Mouse (Mus musculus) E14TG2a.4 (cell line): Measurements from ENCODE around the gene Ube4b.

Source experiments
- H3K27me3 ChIP-seq: 2 replicates; pipeline ENCODE4 v1.6.1; 2014; ENCODE audit warnings: low read length, control low read depth; ENCODE audit not compliant: insufficient read depth
- H3K36me3 ChIP-seq: 2 replicates; pipeline ENCODE4 v1.6.1; 2014; ENCODE audit warnings: low read length, control low read depth; ENCODE audit not compliant: insufficient read depth
- H3K4me1 ChIP-seq: replicated peaks from 2 replicates; pipeline ENCODE4 v1.6.1; 2014; ENCODE audit warnings: low read depth, low read length, control low read depth
- H3K4me3 ChIP-seq: replicated peaks from 2 replicates; pipeline ENCODE4 v1.5.1; 2014; ENCODE audit warnings: mild to moderate bottlenecking, low read length
- H3K9me3 ChIP-seq: 2 replicates; pipeline ENCODE4 v1.6.1; 2014; ENCODE audit warnings: low read length, control low read depth
- CTCF ChIP-seq: conservative IDR thresholded peaks from 2 replicates; pipeline ENCODE4 v1.5.1; 2014; ENCODE audit warnings: low read length
- NANOG ChIP-seq: IDR thresholded peaks from 2 replicates; pipeline ENCODE4 v1.6.1; 2014; ENCODE audit warnings: borderline replicate concordance, low read length, mixed read lengths
- POU5F1 ChIP-seq: IDR thresholded peaks from 2 replicates; pipeline ENCODE4 v1.6.1; 2014; ENCODE audit warnings: low read length, borderline replicate concordance

The Ube4b gene

DNA sequence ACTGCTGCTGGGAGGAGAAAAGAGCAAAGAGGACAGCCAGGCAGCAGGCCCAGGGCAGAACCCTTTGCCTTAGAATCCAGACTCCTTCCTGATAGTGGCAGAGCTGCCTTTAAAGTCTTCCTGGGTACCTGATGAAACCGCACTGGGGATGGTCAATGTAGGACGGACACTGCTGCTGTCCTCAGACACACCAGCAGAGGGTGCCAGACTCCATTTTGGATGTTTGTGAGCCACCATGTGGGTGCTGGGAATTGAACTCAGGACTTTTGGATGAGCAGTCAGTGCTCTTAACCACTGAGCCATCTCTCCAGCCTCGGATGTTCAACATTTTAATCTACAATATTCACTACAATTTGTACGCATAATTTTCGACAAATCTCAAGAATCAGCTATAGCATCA is 96.1 kb downstream of the Ube4b start:
- TF ChIP-seq CTCF (peak; percentile 41), POU5F1 (no peak)
- Histone ChIP-seq H3K36me3 (peaks cover 77% of the 10 kb centered on the region), H3K4me3 (no peak overlapping the region), H3K9me3 (no peaks in the 10 kb centered on the region), H3K27me3 (no peaks in the 10 kb centered on the region), H3K4me1 (peaks cover 35% of the 10 kb centered on the region)

- Histone ChIP-seq H3K4me3 (no peak overlapping the region), H3K4me1 (peaks cover 35% of the 10 kb centered on the region), H3K27me3 (no peaks in the 10 kb centered on the region), H3K9me3 (no peaks in the 10 kb centered on the region), H3K36me3 (peaks cover 59% of the 10 kb centered on the region)
- TF ChIP-seq CTCF (no peak), NANOG (no peak), POU5F1 (no peak)
These were observed 97.8 kb downstream of the Ube4b start for GRCm38 (mm10) chr4:149328735-149329134.

DNA sequence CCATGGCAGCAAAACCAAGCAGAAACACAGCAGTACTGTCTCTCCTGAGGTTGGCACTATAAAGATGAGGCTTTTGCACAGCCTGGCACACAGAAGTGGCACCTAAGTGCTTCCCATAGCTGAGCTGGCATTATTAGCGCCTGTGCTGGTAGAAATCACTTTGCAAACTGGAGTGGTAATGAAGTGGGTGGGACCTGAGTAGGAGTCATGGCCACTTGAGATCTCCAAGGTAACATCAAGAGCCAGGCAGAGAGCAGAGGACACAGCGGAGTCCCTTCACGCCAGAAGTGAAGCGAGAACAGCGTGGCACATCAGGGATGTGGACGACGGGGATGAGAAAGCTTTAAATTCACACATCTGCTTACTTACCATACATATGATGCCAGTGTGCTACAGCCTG is 99.3 kb downstream of the Ube4b start:
- peaks cover 24% of the 10 kb centered on the region for H3K4me1 ChIP-seq
- no peaks in the 10 kb centered on the region for H3K27me3 ChIP-seq
- H3K36me3 ChIP-seq: peaks cover 48% of the 10 kb centered on the region
- no peak overlapping the region for H3K4me3 ChIP-seq
- TF ChIP-seq POU5F1 (no peak), CTCF (no peak), NANOG (no peak)
- no peaks in the 10 kb centered on the region for H3K9me3 ChIP-seq

DNA sequence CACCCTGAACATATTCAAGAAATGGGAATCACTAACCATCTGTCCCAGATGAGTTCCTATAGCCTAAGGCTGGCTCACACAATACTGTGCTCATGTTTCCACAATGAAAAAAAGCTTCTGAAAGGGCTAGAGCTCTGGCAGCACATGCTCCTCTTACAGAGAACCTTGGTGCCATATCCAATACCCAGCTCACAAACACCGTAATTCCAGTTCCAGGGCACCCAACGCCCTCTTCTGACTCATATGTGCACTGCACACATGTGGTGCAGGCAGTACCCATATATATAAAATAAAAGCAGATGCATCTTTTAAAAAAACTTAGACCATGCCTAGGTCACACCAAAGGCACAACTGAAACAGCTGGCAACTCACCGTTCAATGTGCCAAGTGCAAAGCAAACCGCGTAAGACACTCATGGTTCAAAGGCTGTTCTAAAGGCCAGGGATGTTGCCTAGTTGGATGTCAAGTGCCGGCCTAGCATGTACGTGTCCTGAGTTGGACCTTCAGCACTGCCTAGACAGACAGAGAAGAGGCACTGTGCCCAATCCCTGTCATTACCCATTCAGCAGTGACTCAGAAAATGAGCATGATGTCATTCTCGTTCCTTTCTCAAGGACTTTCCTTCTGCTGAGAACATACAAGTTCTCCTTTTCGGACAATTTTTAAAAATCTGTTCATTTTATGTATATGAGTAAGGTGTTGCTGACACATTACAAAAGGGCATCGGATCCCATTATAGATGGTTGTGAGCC is 101.0 kb downstream of the Ube4b start:
- no peaks in the 10 kb centered on the region for H3K27me3 ChIP-seq
- TF ChIP-seq POU5F1: no peak
- peak; percentile 50 for TF ChIP-seq CTCF
- H3K4me3 ChIP-seq: no peak overlapping the region
- peaks cover 33% of the 10 kb centered on the region for H3K36me3 ChIP-seq
- H3K4me1 ChIP-seq: peaks cover 14% of the 10 kb centered on the region
- no peaks in the 10 kb centered on the region for H3K9me3 ChIP-seq

DNA sequence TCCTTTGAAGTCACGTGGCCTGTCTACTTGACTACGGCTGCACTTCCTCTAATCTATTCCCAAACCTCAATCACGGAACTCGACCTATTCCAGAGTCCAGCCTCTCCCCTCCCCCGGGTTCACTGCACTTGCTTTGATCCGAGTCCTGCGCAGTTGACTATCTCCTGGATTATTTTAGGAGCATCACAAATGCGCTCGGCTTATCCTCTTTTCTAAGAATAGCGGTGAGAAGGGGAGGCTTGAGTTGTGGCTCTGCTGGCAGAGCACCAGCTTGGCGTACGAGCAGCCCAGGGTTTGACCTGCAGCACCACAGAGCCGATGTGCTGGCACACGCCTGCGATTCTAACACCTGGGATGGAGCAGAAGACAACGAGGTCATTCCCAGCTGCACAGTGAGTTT is 102.8 kb downstream of the Ube4b start:
- H3K27me3 ChIP-seq: no peaks in the 10 kb centered on the region
- H3K4me1 ChIP-seq: no peaks in the 10 kb centered on the region; the same call in 1 of the 2 replicates
- TF ChIP-seq POU5F1 (no peak), NANOG (no peak), CTCF (no peak)
- H3K4me3 ChIP-seq: no peak overlapping the region
- peaks cover 15% of the 10 kb centered on the region for H3K36me3 ChIP-seq
- H3K9me3 ChIP-seq: no peaks in the 10 kb centered on the region

DNA sequence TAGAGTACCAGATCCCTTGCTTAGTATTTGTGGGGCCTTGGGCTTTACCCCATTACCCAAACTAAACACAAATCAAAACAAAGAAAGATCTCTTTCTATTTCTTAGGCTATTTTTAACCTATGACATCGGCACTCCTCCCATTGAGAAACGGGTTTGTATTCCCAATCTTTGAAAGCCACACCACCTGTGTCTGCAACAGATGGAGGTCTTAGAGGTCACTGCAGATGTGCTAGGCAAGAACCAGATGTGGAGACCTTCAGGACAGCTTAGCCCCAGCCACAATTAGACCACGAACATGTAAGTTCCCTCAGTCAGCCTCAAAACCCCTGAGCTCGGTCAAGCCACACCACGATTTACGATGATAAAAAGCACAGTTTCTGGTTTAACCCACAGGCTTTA is 103.8 kb downstream of the Ube4b start:
- no peaks in the 10 kb centered on the region; the same call in 1 of the 2 replicates for H3K4me1 ChIP-seq
- TF ChIP-seq POU5F1 (no peak), CTCF (no peak), NANOG (no peak)
- H3K4me3 ChIP-seq: no peak overlapping the region
- H3K27me3 ChIP-seq: no peaks in the 10 kb centered on the region
- H3K9me3 ChIP-seq: no peaks in the 10 kb centered on the region
- H3K36me3 ChIP-seq: peaks cover 7% of the 10 kb centered on the region

GRCm38 (mm10) chr4:149322286-149322685 is 104.3 kb downstream of the Ube4b start:
- no peaks in the 10 kb centered on the region; the same call in 1 of the 2 replicates for H3K27me3 ChIP-seq
- no peak overlapping the region for H3K4me3 ChIP-seq
- peaks cover 3% of the 10 kb centered on the region for H3K36me3 ChIP-seq
- H3K4me1 ChIP-seq: no peaks in the 10 kb centered on the region; the same call in 1 of the 2 replicates
- no peaks in the 10 kb centered on the region for H3K9me3 ChIP-seq
- no peak for TF ChIP-seq POU5F1
- TF ChIP-seq NANOG: no peak
- no peak for TF ChIP-seq CTCF

DNA sequence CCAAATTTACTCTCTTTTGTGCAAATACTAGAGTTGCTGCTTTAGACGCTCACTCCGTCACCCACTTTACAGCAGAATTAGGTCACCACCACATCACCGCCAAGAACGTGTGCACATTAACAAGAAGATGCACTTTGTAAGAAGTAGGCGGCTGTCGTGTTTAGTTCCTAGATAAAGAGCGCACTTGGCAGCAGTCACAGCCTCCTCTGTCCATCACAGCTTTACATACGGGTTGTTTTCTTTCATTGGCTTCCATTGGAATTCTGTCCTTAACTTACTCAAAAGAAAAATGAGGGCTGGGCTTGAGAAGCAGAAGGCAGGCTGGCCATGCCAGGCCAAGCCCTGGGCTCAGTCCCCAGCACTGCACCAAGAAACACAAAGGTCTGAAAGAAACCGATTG is 107.5 kb downstream of the Ube4b start:
- Histone ChIP-seq H3K27me3 (no peaks in the 10 kb centered on the region; the same call in 1 of the 2 replicates), H3K4me3 (no peak overlapping the region)

GRCm38 (mm10) chr4:149317387-149317786 is 109.2 kb downstream of the Ube4b start:
- no peaks in the 10 kb centered on the region; the same call in 1 of the 2 replicates for H3K27me3 ChIP-seq
- no peak overlapping the region for H3K4me3 ChIP-seq
- TF ChIP-seq CTCF: no peak
- TF ChIP-seq NANOG: no peak
- TF ChIP-seq POU5F1: no peak
- H3K36me3 ChIP-seq: no peaks in the 10 kb centered on the region
- H3K4me1 ChIP-seq: no peaks in the 10 kb centered on the region; the same call in 1 of the 2 replicates
- H3K9me3 ChIP-seq: no peaks in the 10 kb centered on the region

More for the DNA sequence above, 107.5 kb downstream of the Ube4b start:
- H3K9me3 ChIP-seq: no peaks in the 10 kb centered on the region
- H3K36me3 ChIP-seq: no peaks in the 10 kb centered on the region
- H3K4me1 ChIP-seq: no peaks in the 10 kb centered on the region; the same call in 1 of the 2 replicates
- no peak for TF ChIP-seq POU5F1
- no peak for TF ChIP-seq NANOG
- no peak for TF ChIP-seq CTCF
